In genomic region chr9:60582553-60582952, GRCm38 (mm10) we compare ENCODE assay signal across 31 mouse cellular contexts.
"Had no signal": no experiment of that assay in that cellular context is flagged by ENCODE, and none has a peak within 500 bp of the region (broad histone marks: within the 10 kb centered on the region; RNA-seq: fewer than 3 reads in every experiment).

No protein-coding gene starts in this region.

- H3K9ac ChIP-seq: limb, embryonic 12.5 days; limb, embryonic 13.5 days; limb, embryonic 15.5 days; liver, embryonic 12.5 days; liver, embryonic 13.5 days; liver, embryonic 14.5 days; liver, embryonic 15.5 days; liver, postnatal 0 days; lung, embryonic 14.5 days; lung, embryonic 15.5 days; midbrain, embryonic 12.5 days; midbrain, embryonic 13.5 days; midbrain, embryonic 15.5 days had no signal

- H3K27me3 ChIP-seq: limb, embryonic 12.5 days; limb, embryonic 13.5 days; limb, embryonic 15.5 days; liver, embryonic 12.5 days; liver, embryonic 13.5 days; liver, embryonic 15.5 days; lung, embryonic 15.5 days; midbrain, embryonic 12.5 days; midbrain, embryonic 13.5 days; midbrain, embryonic 15.5 days had no signal

- ATAC-seq: liver, embryonic 12.5 days; liver, postnatal 0 days; lung, postnatal 0 days; midbrain, embryonic 13.5 days; midbrain, embryonic 15.5 days; midbrain, embryonic 16.5 days had no signal

- DNase-seq: left cerebral cortex, postnatal 4 days; liver; liver, embryonic 13.5 days; liver, postnatal 0 days; lung, adult 18-20 months; lung, adult 2 months; lung, embryonic 14.5 days; lung, postnatal 10 days; lung, postnatal 14 days; lung, postnatal 36 days; lung, postnatal 4 days; midbrain, embryonic 14.5 days had no signal

- H3K27ac ChIP-seq: limb, embryonic 10.5 days; limb, embryonic 12.5 days; limb, embryonic 15.5 days; liver, embryonic 12.5 days; liver, embryonic 13.5 days; liver, embryonic 14.5 days; liver, embryonic 15.5 days; lung, embryonic 15.5 days; macrophage; midbrain, embryonic 10.5 days; midbrain, embryonic 12.5 days; midbrain, embryonic 13.5 days; midbrain, embryonic 15.5 days had no signal

- H3K9me3 ChIP-seq: limb, embryonic 10.5 days; limb, embryonic 12.5 days; limb, embryonic 13.5 days; limb, embryonic 15.5 days; liver, embryonic 12.5 days; liver, embryonic 13.5 days; liver, embryonic 15.5 days; lung, embryonic 15.5 days; megakaryocyte, embryonic 14.5 days; midbrain, embryonic 10.5 days; midbrain, embryonic 12.5 days; midbrain, embryonic 13.5 days; midbrain, embryonic 15.5 days had no signal

- H3K4me3 ChIP-seq: limb, embryonic 10.5 days; limb, embryonic 12.5 days; limb, embryonic 13.5 days; limb, embryonic 15.5 days; liver, embryonic 12.5 days; liver, embryonic 13.5 days; liver, embryonic 15.5 days; lung, embryonic 15.5 days; megakaryocyte, embryonic 14.5 days; midbrain, embryonic 10.5 days; midbrain, embryonic 12.5 days; midbrain, embryonic 13.5 days; midbrain, embryonic 15.5 days; myocyte had no signal

- H3K4me2 ChIP-seq: limb, embryonic 12.5 days; limb, embryonic 13.5 days; limb, embryonic 15.5 days; liver, embryonic 11.5 days; liver, embryonic 12.5 days; liver, embryonic 13.5 days; liver, embryonic 15.5 days; lung, embryonic 14.5 days; lung, embryonic 15.5 days; midbrain, embryonic 11.5 days; midbrain, embryonic 12.5 days; midbrain, embryonic 13.5 days; midbrain, embryonic 15.5 days had no signal

- H3K36me3 ChIP-seq: liver, embryonic 12.5 days; liver, embryonic 13.5 days; liver, embryonic 15.5 days had no signal

- H3K4me1 ChIP-seq: limb, embryonic 10.5 days; limb, embryonic 12.5 days; limb, embryonic 15.5 days; liver, embryonic 12.5 days; liver, embryonic 13.5 days; liver, embryonic 15.5 days; lung, embryonic 15.5 days; megakaryocyte, embryonic 14.5 days; midbrain, embryonic 10.5 days; midbrain, embryonic 12.5 days; midbrain, embryonic 13.5 days; midbrain, embryonic 15.5 days had no signal
